Mouse (Mus musculus): ENCODE results near the gene Gstp2.

DNA sequence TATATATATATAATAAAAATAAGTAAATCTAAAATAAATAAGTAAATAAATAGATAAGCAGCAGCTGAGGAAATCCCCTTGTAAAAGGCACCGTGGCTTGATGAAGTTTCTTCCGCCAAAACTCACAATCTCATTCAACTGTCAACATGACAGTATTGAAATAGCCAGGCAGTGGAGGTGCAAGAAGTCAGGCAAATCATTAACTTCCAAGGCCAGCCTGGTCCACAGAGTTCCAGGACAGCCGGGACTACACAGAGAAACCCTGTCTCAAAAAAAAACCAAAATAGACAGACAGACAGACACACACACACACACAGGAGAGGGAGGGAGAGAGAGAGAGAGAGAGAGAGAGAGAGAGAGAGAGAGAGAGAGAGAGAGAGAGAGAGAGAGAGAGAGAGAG, 12.5 kb downstream of the Gstp2 start:
- TF ChIP-seq CTCF (IDR thresholded peaks at IDR 0.05; ENCODE audit: control insufficient read depth, insufficient read depth, low read length), result no peak
- no peak for TF ChIP-seq POLR2A (IDR thresholded peaks at IDR 0.05; ENCODE audit: borderline replicate concordance, control insufficient read depth, low read depth, low read length)
